Mouse (Mus musculus) G1E (cell line): ENCODE results near the gene Myh11.

Experiments used
- CTCF ChIP-seq: IDR thresholded peaks from 2 replicates; pipeline ENCODE4 v1.5.1; 2012; ENCODE audit warnings: low read depth, low read length, inconsistent platforms, mixed read lengths
- GATA1 ChIP-seq: IDR thresholded peaks from 2 replicates; pipeline ENCODE4 v1.6.1; 2012; ENCODE audit warnings: borderline replicate concordance, low read length, inconsistent platforms, mixed read lengths
- POLR2AphosphoS5 ChIP-seq: IDR thresholded peaks from 2 replicates; pipeline ENCODE4 v1.6.1; 2012; ENCODE audit warnings: low read depth, low read length, inconsistent platforms; ENCODE audit not compliant: insufficient replicate concordance
- TAL1 ChIP-seq: conservative IDR thresholded peaks from 2 replicates; pipeline ENCODE4 v1.6.1; 2012; ENCODE audit warnings: low read depth, low read length, inconsistent platforms, mixed read lengths

DNA sequence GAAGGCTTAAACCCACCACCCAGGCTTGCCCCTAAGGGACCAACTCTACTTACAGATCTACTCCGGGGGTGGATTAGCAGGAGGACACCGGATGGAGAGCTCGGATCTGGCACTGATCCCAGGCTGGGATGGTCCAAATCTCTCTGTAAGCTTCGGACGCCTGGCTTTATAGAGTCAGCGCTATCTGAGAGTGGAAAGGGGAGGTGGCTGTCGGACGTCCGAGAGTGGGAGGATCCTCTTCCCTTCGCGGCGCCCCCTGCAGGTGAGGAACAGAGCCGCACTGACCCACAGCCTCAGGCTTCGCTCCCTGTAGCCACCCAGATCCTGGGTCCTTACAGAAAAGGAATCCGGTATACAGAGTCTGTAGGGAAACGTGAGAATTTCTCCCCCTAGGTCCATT, at the start of gene Myh11:
- TF ChIP-seq POLR2AphosphoS5 (no peak), TAL1 (no peak), CTCF (peak; percentile 23; the same call in 1 of the 2 replicates), GATA1 (no peak)
